Mouse (Mus musculus) small intestine, adult 2 months (tissue): Measurements from ENCODE around the gene Gm45140.

Source experiments
- CTCF ChIP-seq: fragments of 200-500 bp; IDR thresholded peaks from 2 replicates; pipeline ENCODE4 v1.5.1; 2012; ENCODE audit warnings: low read depth, mild to moderate bottlenecking, control low read depth, inconsistent platforms, low read length, moderate library complexity, mixed read lengths; ENCODE audit not compliant: insufficient replicate concordance, insufficient read length; ENCODE audit errors: extremely low read depth
- POLR2A ChIP-seq: fragments of 200-500 bp; IDR thresholded peaks from 2 replicates; pipeline ENCODE4 v1.6.1; 2012; ENCODE audit warnings: low read depth, mild to moderate bottlenecking, control low read depth, inconsistent platforms, low read length, moderate library complexity

- TF ChIP-seq CTCF (0 out of 2 replicates have a peak, but pooled peaks have one; percentile 20), POLR2A (no peak)
These were observed 56.1 kb downstream of the Gm45140 start for GRCm38 (mm10) chr6:87779174-87780165.
